Mouse (Mus musculus) induced T-regulatory cell, adult 2 months (primary cell): ENCODE results near the gene Tas2r140.

Experiments
- DNase-seq: peaks from one replicate; pipeline ENCODE4 v3.0.0-alpha.2; 2012; ENCODE audit warnings: low read depth

The Tas2r140 gene

GRCm38 (mm10) chr6:133055716-133056115, at the start of gene Tas2r140:
Gene Tas2r140, minus strand, starts transcription at chr6:133055816.
- no peak for DNase-seq

GRCm38 (mm10) chr6:133104609-133104921, 48.9 kb upstream of the Tas2r140 start, which contains the start of gene Smim10l1:
Gene Smim10l1, plus strand, starts transcription at chr6:133104909.
- DNase-seq = no peak

GRCm38 (mm10) chr6:133102430-133102829, 46.8 kb upstream of the Tas2r140 start:
- no peak for DNase-seq

GRCm38 (mm10) chr6:133092226-133092625, 36.6 kb upstream of the Tas2r140 start:
- no peak for DNase-seq

GRCm38 (mm10) chr6:133037001-133037400, 18.6 kb downstream of the Tas2r140 start, which contains the start of gene Tas2r103:
Gene Tas2r103, minus strand, starts transcription at chr6:133037101.
- no peak for DNase-seq
